Mouse (Mus musculus) kidney, postnatal 0 days (tissue): ENCODE results near the gene Gm37240. TPM values are rescaled to one million over a fixed set of nuclear protein-coding genes. Genes with fewer than 3 reads are reported as not detected.

Experiments
- ATAC-seq: fragments of 200-750 bp; cut with Nextera tagmentation; replicated peaks from 2 replicates; pipeline ENCODE4 v1.8.0; 2017; ENCODE audit warnings: low read depth, moderate number of reproducible peaks, moderate TSS enrichment, moderate library complexity; ENCODE audit not compliant: low FRiP score
- DNase-seq: peaks from one replicate; pipeline ENCODE4 v3.0.0-alpha.2; 2016; ENCODE audit warnings: low spot score
- H3K27ac ChIP-seq: fragments of 300-500 bp; sonication (generic); 2 replicates; pipeline ENCODE4 v1.5.1; 2014; ENCODE audit warnings: mild to moderate bottlenecking
- H3K27me3 ChIP-seq: fragments of 300-500 bp; sonication (generic); 2 replicates; pipeline ENCODE4 v1.6.1; 2014; ENCODE audit warnings: low read length, mixed read lengths; ENCODE audit not compliant: insufficient read depth
- H3K36me3 ChIP-seq: fragments of 300-500 bp; sonication (generic); 2 replicates; pipeline ENCODE4 v1.6.1; 2014; ENCODE audit warnings: low read length, mixed read lengths; ENCODE audit not compliant: insufficient read depth
- H3K4me1 ChIP-seq: fragments of 300-500 bp; sonication (generic); replicated peaks from 2 replicates; pipeline ENCODE4 v1.6.1; 2014; ENCODE audit warnings: antibody characterized with exemption, low read length, mixed read lengths; ENCODE audit not compliant: insufficient read depth
- H3K4me2 ChIP-seq: fragments of 300-500 bp; sonication (generic); 2 replicates; pipeline ENCODE4 v1.6.1; 2014; ENCODE audit warnings: mild to moderate bottlenecking, low read length, moderate library complexity, mixed read lengths
- H3K4me3 ChIP-seq: fragments of 300-500 bp; sonication (generic); replicated peaks from 2 replicates; pipeline ENCODE4 v1.5.1; 2014; ENCODE audit warnings: low read depth, low read length
- H3K9ac ChIP-seq: fragments of 300-500 bp; sonication (generic); 2 replicates; pipeline ENCODE4 v1.6.1; 2014; ENCODE audit warnings: low read depth, low read length
- H3K9me3 ChIP-seq: fragments of 300-500 bp; sonication (generic); replicated peaks from 2 replicates; pipeline ENCODE4 v1.6.1; 2016; ENCODE audit warnings: low read length, inconsistent platforms, mixed read lengths
- CTCF ChIP-seq: IDR thresholded peaks from 2 replicates; pipeline ENCODE4 v1.5.1; 2016; ENCODE audit warnings: antibody characterized with exemption, low read depth, mild to moderate bottlenecking, moderate library complexity
- WGBS: fragments of 180-500 bp; shearing (Covaris S2); extraction: QIAGEN DNeasy Blood & Tissue Kit; methylation state at CpG from one replicate; pipeline ENCODE4 v1.1.7; 2014; 5-methylcytosine and 5-hydroxymethylcytosine counted together
- polyA plus RNA-seq: library from polyadenylated mRNA; unstranded; fragments of >200 nt; fragmentation: Nextera tagmentation; extraction: Ambion mirVana; gene quantifications from 2 replicates; pipeline ENCODE4 v1.2.1, GENCODE M21; 2015

Gene Gm37240
- polyA plus RNA-seq, 1 experiment from 2014 or later: 10.8 TPM

- no peak overlapping the region for H3K4me2 ChIP-seq
- no peak for TF ChIP-seq CTCF
- no peaks in the 10 kb centered on the region for H3K4me1 ChIP-seq
- no peak overlapping the region for H3K9ac ChIP-seq
- H3K27me3 ChIP-seq: no peaks in the 10 kb centered on the region
- DNase-seq (no peak), ATAC-seq (no peak)
- no peak overlapping the region for H3K27ac ChIP-seq
- H3K4me3 ChIP-seq: no peak overlapping the region
- 78% methylated on average over 2 of the region's 2 CpGs for WGBS
- no peaks in the 10 kb centered on the region for H3K9me3 ChIP-seq
- H3K36me3 ChIP-seq: no peaks in the 10 kb centered on the region
These were observed 748.9 kb downstream of the Gm37240 start for GRCm38 (mm10) chr3:85138407-85138806.

DNA sequence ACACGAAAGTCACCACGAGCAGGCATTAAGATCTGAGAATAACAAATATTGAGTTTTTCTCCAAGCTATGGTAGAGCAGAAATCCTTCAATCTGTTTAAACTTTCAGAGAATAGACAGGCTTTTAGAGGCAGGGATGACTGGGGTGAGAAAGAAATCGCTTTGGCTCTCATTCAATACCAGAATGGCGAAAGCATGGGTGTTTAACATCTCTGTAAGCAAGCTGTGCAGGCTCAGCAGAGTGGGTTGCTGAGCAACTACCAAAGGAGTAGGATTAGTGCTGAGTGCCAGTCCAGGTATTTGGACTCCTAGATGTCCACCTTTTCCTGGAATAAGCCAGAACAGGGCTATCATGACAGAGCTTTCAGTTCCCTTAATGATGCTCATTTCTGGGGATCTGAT, 753.8 kb downstream of the Gm37240 start:
- WGBS: 88% methylated on average over 4 of the region's 4 CpGs
- Histone ChIP-seq H3K4me3 (no peak overlapping the region), H3K9ac (no peak overlapping the region), H3K4me1 (no peaks in the 10 kb centered on the region), H3K27ac (no peak overlapping the region), H3K36me3 (no peaks in the 10 kb centered on the region), H3K27me3 (no peaks in the 10 kb centered on the region), H3K4me2 (no peak overlapping the region), H3K9me3 (no peaks in the 10 kb centered on the region)
- no peak for TF ChIP-seq CTCF
- DNase-seq (no peak), ATAC-seq (no peak)

GRCm38 (mm10) chr3:85131878-85132277, 755.4 kb downstream of the Gm37240 start:
- no peak overlapping the region for H3K4me2 ChIP-seq
- DNase-seq: peak; percentile 6
- TF ChIP-seq CTCF: no peak
- H3K4me3 ChIP-seq: no peak overlapping the region
- H3K9ac ChIP-seq: no peak overlapping the region
- no peaks in the 10 kb centered on the region for H3K4me1 ChIP-seq
- WGBS: 37% methylated on average over 7 of the region's 7 CpGs
- H3K36me3 ChIP-seq: no peaks in the 10 kb centered on the region
- ATAC-seq: no peak
- no peak overlapping the region for H3K27ac ChIP-seq
- no peaks in the 10 kb centered on the region for H3K9me3 ChIP-seq
- no peaks in the 10 kb centered on the region for H3K27me3 ChIP-seq

DNA sequence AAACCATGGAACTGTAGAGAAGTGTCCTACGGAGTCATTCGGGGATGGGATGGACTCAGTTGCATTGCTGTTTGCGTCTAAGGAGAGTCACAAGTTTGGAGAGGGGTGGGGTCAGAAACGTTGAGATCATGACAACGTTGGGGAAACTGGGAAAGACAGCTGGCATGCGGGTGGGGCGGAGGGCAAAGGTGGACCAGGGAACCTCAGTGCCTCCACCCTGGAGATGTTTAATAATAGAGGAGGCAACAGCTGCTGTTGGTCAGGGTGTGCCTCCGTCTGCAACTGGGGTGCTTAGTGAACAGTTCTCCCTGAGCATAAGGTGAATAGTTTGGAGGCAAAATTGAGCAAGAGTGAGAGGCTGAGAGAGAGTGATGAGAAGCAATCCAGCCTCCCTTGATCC, 758.8 kb downstream of the Gm37240 start:
- H3K36me3 ChIP-seq: no peaks in the 10 kb centered on the region
- ATAC-seq (no peak), DNase-seq (no peak)
- WGBS: 61% methylated on average over 8 of the region's 8 CpGs
- no peak for TF ChIP-seq CTCF
- H3K27me3 ChIP-seq: no peaks in the 10 kb centered on the region
- no peak overlapping the region for H3K4me2 ChIP-seq
- H3K4me3 ChIP-seq: no peak overlapping the region
- no peak overlapping the region for H3K9ac ChIP-seq
- H3K4me1 ChIP-seq: no peaks in the 10 kb centered on the region
- no peak overlapping the region for H3K27ac ChIP-seq
- H3K9me3 ChIP-seq: no peaks in the 10 kb centered on the region

DNA sequence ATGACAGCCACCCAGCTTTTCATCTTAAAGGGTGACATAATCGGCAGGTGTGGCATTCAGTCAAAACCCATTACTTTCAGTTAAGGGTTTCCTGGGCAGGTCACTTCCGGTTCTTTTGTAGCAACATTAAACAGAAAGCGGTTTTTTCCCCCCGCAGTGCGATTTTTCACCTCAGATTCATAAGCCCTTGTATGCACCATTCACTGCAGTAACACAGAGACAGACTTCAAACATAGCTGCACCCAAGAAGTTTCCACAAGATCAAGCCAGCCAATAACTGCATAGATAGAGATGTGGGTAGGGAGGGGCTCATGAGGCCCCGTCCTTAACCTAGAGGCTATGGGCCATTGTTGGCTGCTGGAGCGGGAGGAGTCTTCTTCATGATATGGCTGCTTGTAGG, 760.3 kb downstream of the Gm37240 start:
- no peaks in the 10 kb centered on the region for H3K4me1 ChIP-seq
- no peaks in the 10 kb centered on the region for H3K9me3 ChIP-seq
- no peak overlapping the region for H3K9ac ChIP-seq
- H3K27ac ChIP-seq: no peak overlapping the region
- H3K36me3 ChIP-seq: no peaks in the 10 kb centered on the region
- no peak for ATAC-seq
- no peak overlapping the region for H3K4me2 ChIP-seq
- WGBS: 84% methylated on average over 7 of the region's 7 CpGs
- H3K4me3 ChIP-seq: no peak overlapping the region
- no peak for TF ChIP-seq CTCF
- no peaks in the 10 kb centered on the region for H3K27me3 ChIP-seq
- no peak for DNase-seq

DNA sequence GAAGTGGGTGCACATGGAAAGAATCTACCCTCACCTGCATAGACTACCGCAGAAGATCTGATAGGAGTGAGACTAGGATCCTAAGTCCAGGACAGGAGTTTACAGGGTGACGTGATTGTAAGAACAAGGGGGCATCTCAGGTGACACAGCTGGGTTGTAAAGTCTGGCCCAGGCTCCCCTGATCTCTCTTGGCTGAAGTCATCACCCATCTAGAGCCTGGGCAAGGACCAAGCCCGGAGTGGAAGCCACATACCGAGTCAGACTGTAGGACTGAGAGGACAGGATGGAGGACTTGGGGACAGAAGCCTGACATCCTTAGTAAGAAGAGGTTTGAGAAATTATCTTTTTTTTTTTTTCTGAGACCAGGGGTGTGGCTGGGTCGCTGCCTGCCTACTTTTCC, 761.8 kb downstream of the Gm37240 start:
- H3K9me3 ChIP-seq: no peaks in the 10 kb centered on the region
- no peaks in the 10 kb centered on the region for H3K27me3 ChIP-seq
- no peak overlapping the region for H3K9ac ChIP-seq
- no peak overlapping the region for H3K4me3 ChIP-seq
- H3K36me3 ChIP-seq: no peaks in the 10 kb centered on the region
- no peak overlapping the region for H3K4me2 ChIP-seq
- no peaks in the 10 kb centered on the region for H3K4me1 ChIP-seq
- DNase-seq (no peak), ATAC-seq (no peak)
- TF ChIP-seq CTCF: no peak
- WGBS: 78% methylated on average over 5 of the region's 5 CpGs
- no peak overlapping the region for H3K27ac ChIP-seq

DNA sequence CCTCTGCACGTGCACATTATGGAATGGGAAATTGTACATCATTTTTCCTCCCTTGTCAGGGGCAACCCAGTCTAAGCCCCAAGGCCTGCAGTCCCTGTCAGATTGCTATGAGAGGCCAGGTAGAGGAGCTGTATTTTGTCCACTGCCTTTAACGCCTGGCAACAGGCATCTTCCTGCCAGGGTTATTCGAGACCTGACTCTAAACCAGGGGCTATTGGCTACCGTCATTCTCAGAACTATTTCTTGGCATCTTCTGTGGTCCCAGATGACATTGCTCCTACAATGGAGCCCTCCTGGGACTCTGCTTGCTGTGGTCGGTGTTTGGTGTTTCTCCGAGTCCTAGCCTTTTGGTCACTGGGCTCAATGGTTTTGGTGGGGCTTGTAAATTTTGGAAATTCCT, 762.4 kb downstream of the Gm37240 start:
- Histone ChIP-seq H3K4me1 (no peaks in the 10 kb centered on the region), H3K9me3 (no peaks in the 10 kb centered on the region), H3K27me3 (no peaks in the 10 kb centered on the region), H3K4me3 (no peak overlapping the region), H3K9ac (no peak overlapping the region), H3K27ac (no peak overlapping the region), H3K36me3 (no peaks in the 10 kb centered on the region), H3K4me2 (no peak overlapping the region)
- DNase-seq: no peak
- TF ChIP-seq CTCF: no peak
- WGBS: 66% methylated on average over 6 of the region's 6 CpGs
- no peak for ATAC-seq
